Mouse (Mus musculus): ENCODE data around the gene Shq1. TPM values are rescaled to one million over a fixed set of nuclear protein-coding genes. Genes with fewer than 3 reads are reported as not detected.

Shq1 gene
- polyA plus RNA-seq, 1 experiment from 2014 or later: 19.1 TPM

- Histone ChIP-seq H3K4me1 (peaks cover 11% of the 10 kb centered on the region), H3K36me3 (peaks cover 9% of the 10 kb centered on the region), H3K4me2 (no peak overlapping the region), H3K9ac (no peak overlapping the region), H3K9me3 (no peaks in the 10 kb centered on the region), H3K27me3 (no peaks in the 10 kb centered on the region), H3K4me3 (no peak overlapping the region), H3K27ac (no peak overlapping the region)
- 71% methylated on average over 8 of the region's 8 CpGs for WGBS
- ATAC-seq (ENCODE audit: borderline replicate concordance, extremely low read depth, low FRiP score, low TSS enrichment): no peak
Measured at GRCm38 (mm10) chr6:100667644-100668043, 3.3 kb downstream of the Shq1 start.

- no peaks in the 10 kb centered on the region for H3K27me3 ChIP-seq
- H3K27ac ChIP-seq: no peak overlapping the region
- 69% methylated on average over 6 of the region's 6 CpGs for WGBS
- H3K4me1 ChIP-seq: no peaks in the 10 kb centered on the region
- H3K4me3 ChIP-seq: no peak overlapping the region
- peaks cover 10% of the 10 kb centered on the region for H3K36me3 ChIP-seq
- no peak overlapping the region for H3K9ac ChIP-seq
- H3K9me3 ChIP-seq: no peaks in the 10 kb centered on the region
- ATAC-seq (ENCODE audit: borderline replicate concordance, extremely low read depth, low FRiP score, low TSS enrichment): no peak
- no peak overlapping the region for H3K4me2 ChIP-seq
Measured at GRCm38 (mm10) chr6:100662224-100662623, 8.7 kb downstream of the Shq1 start.

- H3K27me3 ChIP-seq: no peaks in the 10 kb centered on the region
- H3K27ac ChIP-seq: no peak overlapping the region
- 83% methylated on average over 5 of the region's 5 CpGs for WGBS
- H3K36me3 ChIP-seq: peaks cover 10% of the 10 kb centered on the region
- H3K4me2 ChIP-seq: no peak overlapping the region
- H3K9me3 ChIP-seq: no peaks in the 10 kb centered on the region
- no peak for ATAC-seq (ENCODE audit: borderline replicate concordance, extremely low read depth, low FRiP score, low TSS enrichment)
- no peak overlapping the region for H3K4me3 ChIP-seq
- no peak overlapping the region for H3K9ac ChIP-seq
- H3K4me1 ChIP-seq: no peaks in the 10 kb centered on the region
Measured at GRCm38 (mm10) chr6:100660395-100660794, 10.6 kb downstream of the Shq1 start.

- H3K4me1 ChIP-seq: no peaks in the 10 kb centered on the region
- 81% methylated on average over 3 of the region's 3 CpGs for WGBS
- H3K27me3 ChIP-seq: no peaks in the 10 kb centered on the region
- no peak overlapping the region for H3K4me2 ChIP-seq
- no peak overlapping the region for H3K4me3 ChIP-seq
- no peak overlapping the region for H3K9ac ChIP-seq
- peaks cover 4% of the 10 kb centered on the region for H3K36me3 ChIP-seq
- no peak overlapping the region for H3K27ac ChIP-seq
- H3K9me3 ChIP-seq: no peaks in the 10 kb centered on the region
- no peak for ATAC-seq (ENCODE audit: borderline replicate concordance, extremely low read depth, low FRiP score, low TSS enrichment)
Measured at GRCm38 (mm10) chr6:100652535-100652934, 18.4 kb downstream of the Shq1 start.

GRCm38 (mm10) chr6:100647196-100647595 lies 23.8 kb downstream of the Shq1 start:
- ATAC-seq (ENCODE audit: borderline replicate concordance, extremely low read depth, low FRiP score, low TSS enrichment): no peak
- H3K4me2 ChIP-seq: no peak overlapping the region
- H3K27ac ChIP-seq: no peak overlapping the region
- H3K27me3 ChIP-seq: no peaks in the 10 kb centered on the region
- H3K4me1 ChIP-seq: 0 out of 2 replicates have a peak, but pooled peaks cover 9% of the 10 kb centered on the region
- no peak overlapping the region for H3K4me3 ChIP-seq
- H3K9me3 ChIP-seq: no peaks in the 10 kb centered on the region
- no peaks in the 10 kb centered on the region for H3K36me3 ChIP-seq
- WGBS: 66% methylated on average over 5 of the region's 5 CpGs
- H3K9ac ChIP-seq: no peak overlapping the region

GRCm38 (mm10) chr6:100645469-100646201 lies 25.3 kb downstream of the Shq1 start:
- no peak overlapping the region for H3K27ac ChIP-seq

GRCm38 (mm10) chr6:100644631-100645030 lies 26.3 kb downstream of the Shq1 start:
- Histone ChIP-seq H3K4me1 (0 out of 2 replicates have a peak, but pooled peaks cover 9% of the 10 kb centered on the region), H3K4me3 (no peak overlapping the region), H3K27ac (no peak overlapping the region), H3K9ac (no peak overlapping the region), H3K9me3 (no peaks in the 10 kb centered on the region), H3K27me3 (no peaks in the 10 kb centered on the region), H3K4me2 (no peak overlapping the region), H3K36me3 (no peaks in the 10 kb centered on the region)
- ATAC-seq (ENCODE audit: borderline replicate concordance, extremely low read depth, low FRiP score, low TSS enrichment): no peak
- 83% methylated on average over 15 of the region's 15 CpGs for WGBS

More at GRCm38 (mm10) chr6:100645469-100646201, 25.3 kb downstream of the Shq1 start:
- no peaks in the 10 kb centered on the region for H3K36me3 ChIP-seq
- H3K4me2 ChIP-seq: no peak overlapping the region
- no peak overlapping the region for H3K4me3 ChIP-seq
- 0 out of 2 replicates have a peak, but pooled peaks cover 9% of the 10 kb centered on the region for H3K4me1 ChIP-seq
- peak; percentile 75; the same call in 1 of the 2 replicates for ATAC-seq (ENCODE audit: borderline replicate concordance, extremely low read depth, low FRiP score, low TSS enrichment)
- H3K9ac ChIP-seq: no peak overlapping the region
- H3K9me3 ChIP-seq: no peaks in the 10 kb centered on the region
- H3K27me3 ChIP-seq: no peaks in the 10 kb centered on the region
- WGBS: 57% methylated on average over 11 of the region's 11 CpGs

GRCm38 (mm10) chr6:100642786-100643185 lies 28.2 kb downstream of the Shq1 start:
- 0 out of 2 replicates have a peak, but pooled peaks cover 9% of the 10 kb centered on the region for H3K4me1 ChIP-seq

GRCm38 (mm10) chr6:100640591-100640990 lies 30.4 kb downstream of the Shq1 start:
- H3K27me3 ChIP-seq: no peaks in the 10 kb centered on the region
- no peak overlapping the region for H3K27ac ChIP-seq
- 0 out of 2 replicates have a peak, but pooled peaks cover 7% of the 10 kb centered on the region for H3K4me1 ChIP-seq
- no peak for ATAC-seq (ENCODE audit: borderline replicate concordance, extremely low read depth, low FRiP score, low TSS enrichment)
- no peaks in the 10 kb centered on the region for H3K9me3 ChIP-seq
- no peak overlapping the region for H3K4me2 ChIP-seq
- 84% methylated on average over 1 of the region's 1 CpGs for WGBS
- H3K36me3 ChIP-seq: no peaks in the 10 kb centered on the region
- H3K4me3 ChIP-seq: no peak overlapping the region
- H3K9ac ChIP-seq: no peak overlapping the region

More at GRCm38 (mm10) chr6:100642786-100643185, 28.2 kb downstream of the Shq1 start:
- no peak for ATAC-seq (ENCODE audit: borderline replicate concordance, extremely low read depth, low FRiP score, low TSS enrichment)
- no peak overlapping the region for H3K27ac ChIP-seq
- no peaks in the 10 kb centered on the region for H3K9me3 ChIP-seq
- 66% methylated on average over 2 of the region's 2 CpGs for WGBS
- H3K27me3 ChIP-seq: no peaks in the 10 kb centered on the region
- no peak overlapping the region for H3K9ac ChIP-seq
- no peaks in the 10 kb centered on the region for H3K36me3 ChIP-seq
- H3K4me2 ChIP-seq: no peak overlapping the region
- no peak overlapping the region for H3K4me3 ChIP-seq

- no peaks in the 10 kb centered on the region for H3K27me3 ChIP-seq
- no peak overlapping the region for H3K9ac ChIP-seq
- WGBS: 64% methylated on average over 6 of the region's 6 CpGs
- H3K4me1 ChIP-seq: peaks cover 7% of the 10 kb centered on the region; the same call in 1 of the 2 replicates
- H3K36me3 ChIP-seq: no peaks in the 10 kb centered on the region
- no peak overlapping the region for H3K27ac ChIP-seq
- H3K4me3 ChIP-seq: no peak overlapping the region
- no peaks in the 10 kb centered on the region for H3K9me3 ChIP-seq
- H3K4me2 ChIP-seq: no peak overlapping the region
- no peak for ATAC-seq (ENCODE audit: borderline replicate concordance, extremely low read depth, low FRiP score, low TSS enrichment)
Measured at GRCm38 (mm10) chr6:100629086-100629485, 41.9 kb downstream of the Shq1 start.

- no peaks in the 10 kb centered on the region for H3K36me3 ChIP-seq
- no peaks in the 10 kb centered on the region for H3K9me3 ChIP-seq
- peaks cover 9% of the 10 kb centered on the region; the same call in 1 of the 2 replicates for H3K4me1 ChIP-seq
- 49% methylated on average over 3 of the region's 3 CpGs for WGBS
- H3K4me3 ChIP-seq: no peak overlapping the region
- no peak for ATAC-seq (ENCODE audit: borderline replicate concordance, extremely low read depth, low FRiP score, low TSS enrichment)
- no peak overlapping the region for H3K9ac ChIP-seq
- no peak overlapping the region for H3K27ac ChIP-seq
- no peak overlapping the region for H3K4me2 ChIP-seq
- H3K27me3 ChIP-seq: no peaks in the 10 kb centered on the region
Measured at GRCm38 (mm10) chr6:100628223-100628622, 42.7 kb downstream of the Shq1 start.

GRCm38 (mm10) chr6:100623922-100624321 lies 47.0 kb downstream of the Shq1 start:
- H3K4me3 ChIP-seq: no peak overlapping the region
- ATAC-seq (ENCODE audit: borderline replicate concordance, extremely low read depth, low FRiP score, low TSS enrichment): no peak
- H3K9me3 ChIP-seq: no peaks in the 10 kb centered on the region
- no peak overlapping the region for H3K27ac ChIP-seq
- WGBS: 72% methylated on average over 2 of the region's 2 CpGs
- no peaks in the 10 kb centered on the region for H3K36me3 ChIP-seq
- H3K4me1 ChIP-seq: peaks cover 14% of the 10 kb centered on the region; the same call in 1 of the 2 replicates
- H3K27me3 ChIP-seq: no peaks in the 10 kb centered on the region
- no peak overlapping the region for H3K9ac ChIP-seq
- no peak overlapping the region for H3K4me2 ChIP-seq
